Mouse (Mus musculus) brain, embryonic 14.5 days (tissue): Measurements from ENCODE around the gene Vpreb3. TPM values are rescaled to one million over a fixed set of nuclear protein-coding genes. Genes with fewer than 3 reads are reported as not detected.
A peak's percentile ranks its signal among the peaks of the same experiment; 100 is the strongest.

Source experiments
- DNase-seq: peaks from one replicate; pipeline ENCODE4 v3.0.0-alpha.2; 2011; ENCODE audit warnings: low read depth
- CTCF ChIP-seq: fragments of 200-500 bp; IDR thresholded peaks from 2 replicates; pipeline ENCODE4 v1.5.1; 2012; ENCODE audit warnings: inconsistent platforms, mild to moderate bottlenecking, moderate library complexity, borderline replicate concordance; ENCODE audit not compliant: insufficient read depth, insufficient read length; ENCODE audit errors: extremely low read depth
- POLR2A ChIP-seq: fragments of 200-500 bp; IDR thresholded peaks from 2 replicates; pipeline ENCODE4 v1.6.1; 2012; ENCODE audit warnings: mild to moderate bottlenecking, inconsistent platforms, borderline replicate concordance; ENCODE audit not compliant: poor library complexity, insufficient read depth, insufficient read length, severe bottlenecking; ENCODE audit errors: extremely low read depth
- polyA plus RNA-seq: library from polyadenylated mRNA; depleted of rRNA; stranded (reverse); fragments of >200 nt; gene quantifications from 2 replicates; pipeline ENCODE4 v1.2.3, GENCODE M21; 2012; rRNA removed

Vpreb3 gene
- polyA plus RNA-seq, 1 experiment = not detected

DNA sequence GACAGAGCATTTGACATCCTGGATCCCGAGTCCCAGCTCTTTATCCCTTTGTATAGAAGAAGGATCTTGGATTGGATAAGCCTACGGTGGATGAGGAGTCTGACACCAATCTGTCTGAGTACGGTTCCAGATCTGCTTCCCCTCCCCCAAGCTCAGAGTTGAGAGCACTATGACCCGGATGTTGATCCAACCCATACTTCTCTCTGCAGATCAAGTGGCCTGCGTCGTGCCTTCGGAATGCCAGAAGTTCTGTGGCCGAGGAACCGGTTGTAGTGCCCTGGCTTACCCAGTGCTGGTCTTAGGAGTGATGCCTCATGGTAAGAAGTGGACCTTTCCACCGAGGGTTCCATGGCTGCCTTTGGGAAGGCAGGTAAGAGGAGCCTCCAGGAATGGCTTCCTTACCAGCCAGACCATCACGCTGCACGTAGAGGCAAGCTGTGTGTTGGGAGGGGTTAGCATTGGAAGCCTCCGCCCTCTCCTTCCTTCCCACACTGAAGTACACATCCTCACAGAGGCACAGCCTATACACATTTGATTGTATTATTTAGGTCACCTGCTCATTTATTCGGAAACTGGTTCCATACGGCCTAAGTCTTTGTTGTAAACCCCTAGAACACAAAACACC, 50.9 kb downstream of the Vpreb3 start:
- no peak for DNase-seq
- TF ChIP-seq CTCF = no peak
- TF ChIP-seq POLR2A = no peak

- peak; percentile 77 for DNase-seq
Observed at GRCm38 (mm10) chr10:75994531-75995210, 51.8 kb downstream of the Vpreb3 start.

DNA sequence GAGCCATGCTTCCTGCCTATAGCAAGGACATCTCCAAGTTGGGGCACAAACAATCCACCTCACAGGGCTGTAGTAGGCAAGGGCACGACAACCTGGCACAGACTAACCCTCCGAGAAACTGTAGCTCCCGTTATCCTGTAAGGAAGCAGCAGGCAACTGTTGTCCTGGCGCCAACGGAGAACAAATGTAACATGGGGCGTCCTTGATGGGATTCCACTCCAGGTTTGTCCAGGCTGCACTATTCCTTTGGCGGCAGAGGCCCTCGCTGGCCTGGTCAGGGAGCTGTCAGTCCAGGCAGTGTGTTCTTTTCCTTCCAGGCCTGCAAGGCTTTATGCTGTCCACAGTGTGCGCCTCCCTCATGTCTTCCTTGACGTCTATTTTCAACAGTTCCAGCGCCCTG, 52.6 kb downstream of the Vpreb3 start:
- DNase-seq = no peak
- TF ChIP-seq CTCF (no peak), POLR2A (no peak)

DNA sequence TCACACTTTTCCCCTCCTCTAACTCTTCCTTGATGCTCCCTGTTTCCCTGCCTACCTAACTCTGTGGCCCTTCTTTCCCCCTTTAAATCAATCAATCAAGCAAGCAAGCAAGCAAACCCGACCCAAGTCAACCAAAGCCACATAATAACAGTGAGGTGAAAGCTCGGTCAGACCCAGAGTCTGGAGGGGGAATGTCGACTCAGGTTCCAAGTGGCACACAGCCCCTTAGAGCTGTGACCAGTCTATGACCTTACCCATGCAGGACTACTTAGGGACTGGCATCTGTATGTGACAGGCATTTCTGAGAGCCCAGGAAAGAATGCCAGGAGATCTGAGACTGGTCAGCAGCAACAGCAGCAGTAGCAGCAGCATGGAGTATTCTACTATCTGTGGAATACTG, 53.5 kb downstream of the Vpreb3 start:
- TF ChIP-seq POLR2A = no peak
- TF ChIP-seq CTCF = no peak
- no peak for DNase-seq

Other genes with a start within 250 kb of the Vpreb3 start
- 43.8 and 56.6 TPM in 2 replicates for gene Cabin1, start 178.7 kb upstream of the Vpreb3 start, polyA plus RNA-seq
- 55.9 and 69.3 TPM in 2 replicates for gene Ddt, start 169.6 kb upstream of the Vpreb3 start, polyA plus RNA-seq
- gene Gm20441, start 162.1 kb upstream of the Vpreb3 start, polyA plus RNA-seq = not detected in 2 replicates
- gene Gstt3, start 161.6 kb upstream of the Vpreb3 start, polyA plus RNA-seq = 1.1 TPM in 2 replicates
- gene Gstt1, start 144.5 kb upstream of the Vpreb3 start, polyA plus RNA-seq = 11.5 and 13.4 TPM in 2 replicates
- gene Gstt4, start 120.5 kb upstream of the Vpreb3 start, polyA plus RNA-seq = not detected in 2 replicates
- gene Gstt2, start 105.6 kb upstream of the Vpreb3 start, polyA plus RNA-seq = 7.7 and 9.2 TPM in 2 replicates
- 1,693 and 2,722 TPM in 2 replicates for gene Mif, start 82.8 kb upstream of the Vpreb3 start, polyA plus RNA-seq
- 1.7 and 5.7 TPM in 2 replicates for gene Derl3, start 49.6 kb upstream of the Vpreb3 start, polyA plus RNA-seq
- gene Smarcb1, start 21.4 kb upstream of the Vpreb3 start, polyA plus RNA-seq = 129 and 165 TPM in 2 replicates
- 28.6 and 40.4 TPM in 2 replicates for gene Chchd10, start 9.9 kb upstream of the Vpreb3 start, polyA plus RNA-seq
- gene Mmp11, start 6.6 kb upstream of the Vpreb3 start, polyA plus RNA-seq = 28.8 and 38.5 TPM in 2 replicates
- gene Gm867, start 2.4 kb upstream of the Vpreb3 start, polyA plus RNA-seq = 0.71 and 1.4 TPM in 2 replicates
- 0.05 TPM in 2 replicates for gene Gm5134, start 11.5 kb downstream of the Vpreb3 start, polyA plus RNA-seq
- gene Zfp280b, start 89.6 kb downstream of the Vpreb3 start, polyA plus RNA-seq = 10.8 and 12.3 TPM in 2 replicates
- not detected in 2 replicates for gene Slc5a4b, start 167.9 kb downstream of the Vpreb3 start, polyA plus RNA-seq
- gene Slc5a4a, start 204.4 kb downstream of the Vpreb3 start, polyA plus RNA-seq = 0.18 and 0.37 TPM in 2 replicates